Mouse (Mus musculus): ENCODE measurements around the gene Ube2f.

- TF ChIP-seq CTCF (IDR thresholded peaks at IDR 0.05; ENCODE audit: extremely low read depth, insufficient read depth, insufficient read length, insufficient replicate concordance) (no peak), POLR2A (IDR thresholded peaks at IDR 0.05; ENCODE audit: low read depth, low read length) (no peak)
Observed at GRCm38 (mm10) chr1:91332102-91332501, 82.0 kb downstream of the Ube2f start.
